Comparison of ENCODE assay signal across 18 mouse cellular contexts in genomic region chr3:55109097-55109496, GRCm38 (mm10). TPM values are rescaled to one million over a fixed set of nuclear protein-coding genes. Genes with fewer than 3 reads are reported as not detected.
DNase-seq lines count a peak whose midpoint lies in the region.
"Had no signal": no experiment of that assay in that cellular context is flagged by ENCODE, and none has a peak within 500 bp of the region (broad histone marks: within the 10 kb centered on the region; RNA-seq: fewer than 3 reads in every experiment).

No protein-coding gene starts in this region.

- DNase-seq in adrenal gland, adult 2 months: peak; percentile 67
- no peak for DNase-seq in adrenal gland, postnatal 4 days (ENCODE audit: low spot score in 2 of 2)
- DNase-seq in adrenal gland, postnatal 14 days: peak; percentile 16
- no peak for DNase-seq in adrenal gland, postnatal 25 days
- DNase-seq in embryo, embryonic 10 days (ENCODE audit: low spot score): no peak
- DNase-seq: cerebellum, adult 11 months; cerebellum, adult 18-20 months; cerebellum, adult 8-10 months; cerebellum, adult 9-11 months; cerebellum, postnatal 14 days; cerebellum, postnatal 36 days; forebrain, postnatal 0 days had no signal

RNA-seq across cellular contexts. Expression of gene Spg20, which starts 2.8 kb away (rescaled TPM):
- total RNA-seq in adrenal gland, adult 2 months (2021): 10 to 100 TPM; 52.2 to 60.9 TPM
- 13.2 and 15.2 TPM in 2 replicates for polyA plus RNA-seq in adrenal gland, adult 2 months (2012; rRNA removed)
- 10 to 100 TPM; 55.2 to 55.3 TPM for total RNA-seq in adrenal gland, postnatal 4 days (2021)
- total RNA-seq in adrenal gland, postnatal 14 days (2021): 43.0 and 46.6 TPM in 2 replicates
- total RNA-seq in adrenal gland, postnatal 25 days (2021): 40.9 and 57.9 TPM in 2 replicates

RNA-seq across cellular contexts. Expression of gene Ccdc169, which starts 28.0 kb away (rescaled TPM):
- under 1 TPM in 1 of 2 experiments, not detected in 1; 0.26 TPM for total RNA-seq in adrenal gland, adult 2 months (2021)
- polyA plus RNA-seq in adrenal gland, adult 2 months (2012; rRNA removed): not detected in 2 replicates
- total RNA-seq in adrenal gland, postnatal 4 days (2021): under 1 TPM; 0.17 to 0.34 TPM
- 0.19 TPM in 1 of 2 replicates, not detected in the other for total RNA-seq in adrenal gland, postnatal 14 days (2021)
- total RNA-seq in adrenal gland, postnatal 25 days (2021): not detected in 2 replicates
- total RNA-seq: forebrain, postnatal 0 days; gastrocnemius, adult 18-20 months had no signal
- polyA plus RNA-seq: embryonic facial prominence, embryonic 10.5 days had no signal

RNA-seq across cellular contexts. Expression of gene Ccna1, which starts 53.8 kb away (rescaled TPM):
- total RNA-seq in adrenal gland, adult 2 months (2021): under 1 TPM in 1 of 2 experiments, not detected in 1; 0.35 TPM
- 0.60 TPM in 1 of 2 replicates, not detected in the other for polyA plus RNA-seq in adrenal gland, adult 2 months (2012; rRNA removed)
- under 1 TPM; 0.67 to 0.79 TPM for total RNA-seq in adrenal gland, postnatal 4 days (2021)
- total RNA-seq in adrenal gland, postnatal 14 days (2021): 0.49 and 0.89 TPM in 2 replicates
- not detected in 2 replicates for total RNA-seq in adrenal gland, postnatal 25 days (2021)
- total RNA-seq: adrenal gland, postnatal 36 days; common myeloid progenitor, adult 5-6 weeks; gastrocnemius, adult 18-20 months; MEL had no signal
- polyA plus RNA-seq: C2C12 had no signal

Comparison
In these comparisons a context has a peak if more than half of its experiments do, and no peak if none do; other contexts are left out.
1. DNase-seq: peak in adrenal gland, adult 2 months (single experiment) and adrenal gland, postnatal 14 days (single experiment); none in adrenal gland, postnatal 4 days (0 of 2), adrenal gland, postnatal 25 days (single experiment) and embryo, embryonic 10 days (single experiment).